Mouse (Mus musculus) heart, postnatal 36 days (tissue): ENCODE measurements around the gene Cyp2j13. TPM values are rescaled to one million over a fixed set of nuclear protein-coding genes. Genes with fewer than 3 reads are reported as not detected.
"Not testable (repeated sequence)": the region's sequence is repeated elsewhere in the genome, so short reads cannot be mapped to it uniquely, and the experiment has no call there.

Experiments
- DNase-seq, 2 experiments: peaks; one replicate each; pipeline ENCODE4 v3.0.0; 2021 to 2022
- intact Hi-C: fragments of 180-260 bp; cut with DNase I; formaldehyde crosslinking; loops from one replicate; pipeline ENCODE4 v1.15.1; 2025
- total RNA-seq, 2 experiments: library from RNA; stranded (reverse); gene quantifications; 2 replicates each; pipeline ENCODE4 v1.2.3; 2021

Gene Cyp2j13
- total RNA-seq = not detected

DNA sequence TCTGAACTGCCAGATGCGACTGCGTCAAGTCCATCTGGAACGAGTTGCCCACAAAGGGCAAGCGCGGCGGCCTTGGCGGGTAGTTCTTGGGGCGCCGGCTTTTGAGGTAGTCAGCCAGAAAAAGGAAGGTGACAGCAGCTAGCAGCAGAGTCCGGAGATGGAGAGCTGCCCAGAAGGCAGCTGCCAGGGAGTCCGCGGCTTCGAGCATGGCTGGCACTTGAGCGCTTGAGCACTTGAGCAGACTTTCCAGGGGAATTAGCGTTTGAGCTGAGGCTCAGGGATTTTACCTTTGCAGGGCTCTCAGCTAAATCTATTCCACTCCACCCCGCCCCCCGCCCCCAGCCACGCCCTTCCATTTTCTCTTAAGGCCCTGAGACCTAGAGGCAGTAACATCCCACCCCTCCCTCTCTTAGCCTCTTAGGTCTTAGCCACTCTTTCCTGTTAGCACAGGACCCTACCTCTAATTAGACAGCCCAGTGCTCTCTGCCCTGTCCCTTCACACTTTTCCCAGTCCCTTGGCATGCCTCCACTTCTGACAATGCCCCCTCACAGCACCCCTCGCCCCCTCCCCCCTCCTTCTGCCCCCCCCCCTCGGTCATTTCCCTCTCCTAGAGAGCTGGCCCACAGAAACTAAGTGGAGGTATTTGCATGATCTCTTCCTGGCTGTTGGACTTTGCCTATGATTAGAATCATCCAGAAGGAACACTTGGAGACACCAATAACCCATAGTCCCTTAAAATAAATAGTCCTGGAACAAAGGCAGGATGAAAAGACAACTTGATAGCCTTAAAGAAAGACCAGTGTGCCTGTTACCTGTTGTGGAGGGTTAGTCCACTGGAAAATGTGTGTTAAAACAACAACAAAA, at the start of gene Cyp2j13:
TSS of gene Cyp2j13 (minus strand) at position 286 of the 865 bp plus-strand sequence.
- intact Hi-C loops = no loop called here

DNA sequence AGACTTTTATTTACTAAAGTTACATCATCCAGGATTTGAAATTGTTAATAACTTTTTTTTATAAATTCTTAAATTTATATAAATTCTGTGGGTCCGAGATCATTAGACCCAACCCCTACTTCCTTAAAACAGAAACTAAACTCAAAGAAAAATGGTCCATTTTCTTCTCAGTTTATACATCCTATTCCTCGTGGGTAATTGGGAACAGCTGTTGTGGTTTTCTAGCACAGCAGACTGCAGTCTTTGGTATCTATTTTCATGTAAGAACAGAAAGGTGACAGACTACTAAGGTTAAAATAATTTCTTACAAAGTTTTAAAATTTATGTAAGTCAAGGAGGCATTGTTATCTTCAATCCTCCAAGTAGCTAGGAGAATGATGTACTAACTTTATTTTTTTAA, 19.5 kb upstream of the Cyp2j13 start:
- intact Hi-C loops = no loop called here

More for the DNA sequence above, at the start of gene Cyp2j13:
- DNase-seq = peak; percentile 4 to 5

DNA sequence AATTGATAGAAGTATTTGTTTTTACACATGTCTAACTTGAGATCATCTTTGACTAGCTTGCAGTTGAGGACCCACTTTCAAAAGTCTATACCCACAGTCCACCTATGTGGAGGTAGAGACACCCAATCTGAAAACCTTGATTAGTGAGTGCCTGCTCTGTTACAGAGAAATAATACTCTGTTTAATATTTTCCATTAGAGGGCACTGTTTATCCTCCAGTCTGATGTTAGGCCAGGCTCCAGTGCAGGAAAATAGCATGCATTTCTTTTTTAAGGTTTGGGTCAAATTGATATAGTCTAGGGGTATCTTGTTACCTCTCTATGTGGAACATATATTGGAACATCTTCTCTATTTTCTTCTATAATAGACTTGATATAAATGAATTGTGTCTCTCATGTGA, 14.5 kb upstream of the Cyp2j13 start:
- DNase-seq = no peak
- intact Hi-C loops = no loop called here

More for the DNA sequence above, 19.5 kb upstream of the Cyp2j13 start:
- DNase-seq = no peak

DNA sequence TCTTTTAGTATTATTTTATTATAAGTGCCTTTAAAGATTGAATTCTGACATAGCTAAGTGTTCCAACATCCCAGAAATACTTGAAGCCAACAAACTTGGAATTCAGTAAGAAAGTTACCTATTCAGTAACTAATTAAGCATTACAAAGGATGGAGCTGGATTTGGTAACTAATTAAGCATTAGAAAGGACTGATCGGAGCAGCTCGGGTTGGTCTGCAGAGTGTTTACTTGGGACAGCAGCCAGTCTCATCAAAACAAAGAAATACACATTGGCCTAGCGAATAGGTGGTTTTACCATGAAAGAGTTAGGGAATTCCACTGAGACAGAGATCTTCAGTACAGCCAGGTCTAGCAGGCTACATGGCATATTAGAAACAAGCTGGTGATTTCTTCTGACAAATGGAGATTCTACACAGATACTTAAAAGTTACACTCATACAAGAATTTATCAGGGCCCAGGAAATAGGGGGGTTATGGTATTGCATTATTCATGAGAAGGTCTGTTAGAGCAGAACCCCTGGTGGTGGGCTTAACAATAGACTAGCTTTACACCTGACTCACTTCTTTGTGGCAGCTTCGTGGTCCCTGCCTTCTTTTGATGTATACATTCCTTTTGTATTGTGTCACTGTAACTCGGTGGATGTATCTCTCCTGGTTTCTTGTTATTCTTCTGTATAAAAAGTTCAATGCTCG, 12.2 kb upstream of the Cyp2j13 start:
- intact Hi-C loops, DNase-seq: not testable (repeated sequence)

DNA sequence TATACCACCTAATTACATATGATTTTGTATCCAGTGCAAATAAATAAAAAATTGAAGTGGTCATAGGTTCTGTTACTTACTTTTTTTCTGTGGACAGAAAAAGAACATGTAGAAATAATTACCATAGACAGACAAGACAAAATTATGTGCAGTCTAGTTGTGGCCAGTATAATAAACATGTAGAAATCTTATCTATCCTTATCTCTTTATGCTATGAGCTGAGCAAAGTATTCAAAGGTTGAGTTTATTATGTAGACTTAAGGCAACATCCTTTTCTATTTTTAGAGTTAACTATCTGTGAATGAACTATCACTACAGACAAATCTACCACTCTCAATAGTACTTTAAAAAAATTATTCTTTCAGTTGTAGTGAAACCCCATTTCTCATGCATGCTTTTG, 962 bp upstream of the Cyp2j13 start:
- intact Hi-C loops = no loop called here
- DNase-seq = no peak

DNA sequence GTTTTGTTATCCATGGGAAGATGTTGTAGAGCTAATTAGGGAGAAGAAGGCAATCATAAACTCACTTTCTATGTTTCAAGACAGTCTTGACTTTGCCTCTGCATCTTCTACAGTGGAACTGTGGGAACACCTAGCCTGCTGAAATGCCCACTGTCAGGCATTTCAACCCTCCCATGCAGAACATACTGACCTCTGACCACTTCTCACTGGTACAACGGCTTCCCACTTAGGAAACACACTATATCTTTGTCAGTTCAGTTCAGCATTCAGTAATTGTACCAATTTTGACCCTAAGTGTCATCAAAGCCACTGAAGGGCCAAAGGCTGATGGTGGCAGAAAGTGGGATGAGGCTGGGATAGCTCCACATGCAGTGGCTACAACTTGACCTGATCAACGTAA, 15.3 kb downstream of the Cyp2j13 start:
- intact Hi-C loops = loop anchor here (2.0 kb wide), 1 partner anchor 17 kb away; no protein-coding TSS in a partner anchor

DNA sequence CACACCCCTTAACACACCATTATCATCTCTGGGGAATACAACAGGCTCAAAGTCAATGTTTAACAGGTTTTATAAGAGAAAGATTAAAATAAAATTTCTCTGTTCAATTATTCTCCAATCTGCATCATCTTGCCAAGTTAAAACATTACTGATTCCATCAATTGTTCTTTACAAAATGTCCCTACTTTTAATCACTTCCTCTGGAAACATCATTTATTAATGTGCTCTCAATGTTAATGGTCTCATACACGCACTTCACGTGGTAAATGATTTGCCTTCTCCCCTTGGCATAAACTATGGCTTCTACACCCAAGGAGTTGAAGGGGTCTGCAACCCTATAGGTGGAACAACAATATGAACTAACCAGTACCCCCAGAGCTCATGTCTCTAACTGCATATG, 17.2 kb downstream of the Cyp2j13 start:
- intact Hi-C loops = no loop called here
- DNase-seq = no peak

More for the DNA sequence above, 15.3 kb downstream of the Cyp2j13 start:
- DNase-seq = no peak

DNA sequence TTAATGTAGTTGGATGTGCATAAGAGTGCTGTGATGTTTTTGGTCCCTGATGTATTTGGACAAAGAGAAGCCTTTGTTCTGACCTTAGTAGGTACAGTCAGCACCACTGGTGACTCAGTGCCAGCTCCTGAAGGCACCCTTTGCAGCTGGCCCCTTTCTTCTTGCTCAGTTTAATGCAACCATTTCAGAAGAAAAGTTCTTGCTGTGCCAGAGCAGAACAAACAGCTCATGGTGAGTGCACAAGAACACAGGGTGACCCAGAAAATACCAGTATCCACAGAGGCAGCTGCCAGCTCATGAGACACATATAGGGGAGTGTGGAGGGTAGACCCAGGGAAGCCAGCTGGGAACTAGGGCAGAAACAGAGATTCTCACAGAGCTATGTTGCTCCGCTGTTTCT, 48.9 kb downstream of the Cyp2j13 start:
- no peak for DNase-seq
- intact Hi-C loops = loop anchor here (10.0 kb wide), 1 partner anchor 1024 kb away; no protein-coding TSS in a partner anchor

DNA sequence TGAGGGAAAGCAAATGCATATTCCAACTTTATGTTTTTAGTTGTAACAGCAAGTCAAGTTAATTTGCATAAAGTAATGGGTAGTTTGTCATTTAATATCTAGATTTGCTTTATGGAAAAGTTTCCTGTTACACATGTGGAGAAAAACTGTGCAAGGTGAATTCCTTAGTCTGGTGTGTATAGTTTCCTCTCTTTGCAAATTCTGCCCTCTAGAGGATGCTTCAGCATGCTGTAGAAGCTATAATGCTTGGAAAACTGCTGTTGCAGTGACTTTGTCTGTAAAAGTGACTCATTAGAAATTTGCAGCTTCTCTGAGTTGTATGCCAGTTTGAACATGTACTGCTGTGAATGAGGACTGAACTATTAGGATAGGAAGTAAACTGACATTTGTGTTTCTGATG, 54.5 kb downstream of the Cyp2j13 start:
- intact Hi-C loops = loop anchor here (10.0 kb wide), 1 partner anchor 1018 kb away; no protein-coding TSS in a partner anchor
- no peak for DNase-seq

DNA sequence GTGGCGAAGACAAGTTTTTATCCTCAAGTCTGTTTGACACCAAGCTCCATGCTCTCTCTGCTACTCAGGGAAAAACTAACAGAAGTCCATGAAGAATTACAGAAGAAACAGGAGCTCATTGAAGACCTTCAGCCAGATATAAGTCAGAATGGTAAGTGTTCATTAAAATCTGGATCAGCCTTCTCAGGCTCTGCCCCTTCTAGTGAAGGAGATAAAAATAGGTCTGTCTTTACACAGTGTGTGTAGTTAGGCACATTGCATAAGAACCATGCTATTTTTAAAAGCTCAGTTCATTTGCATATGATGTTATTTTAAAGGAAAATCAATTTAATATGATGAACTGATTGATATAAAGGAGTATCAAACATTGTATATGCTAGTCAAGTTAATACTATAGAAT, 60.5 kb downstream of the Cyp2j13 start:
- DNase-seq = no peak
- intact Hi-C loops = no loop called here

DNA sequence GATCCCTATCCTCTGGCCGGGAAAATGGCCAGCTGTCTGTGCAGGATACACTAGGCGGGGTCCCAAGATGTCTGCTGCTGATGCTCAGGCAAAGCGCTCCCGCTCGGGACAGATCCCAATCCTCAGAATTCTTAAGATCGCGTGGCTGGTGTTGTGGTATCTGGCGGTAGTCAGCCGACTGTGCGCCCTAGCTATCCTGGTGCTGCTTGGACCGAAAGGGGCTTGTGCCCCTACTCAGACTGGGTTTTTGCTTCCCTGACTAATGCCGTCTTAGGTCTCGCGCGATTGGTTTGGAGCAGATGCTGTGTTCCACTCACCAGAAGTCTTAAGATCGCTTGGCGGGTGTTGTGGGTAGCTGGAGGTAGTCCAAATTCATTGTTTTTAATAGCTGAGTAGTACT, 95.1 kb downstream of the Cyp2j13 start:
- DNase-seq, intact Hi-C loops: not testable (repeated sequence)

Other genes with a start within 250 kb of the Cyp2j13 start
- 1 to 10 TPM; 7.5 to 9.2 TPM for gene Hook1, start 110.3 kb downstream of the Cyp2j13 start, total RNA-seq
- gene Cyp2j12, start 63.6 kb upstream of the Cyp2j13 start, total RNA-seq = not detected
- gene Cyp2j7, start 159.1 kb upstream of the Cyp2j13 start, total RNA-seq = not detected